Mouse (Mus musculus): ENCODE measurements around the gene Wdr12.

DNA sequence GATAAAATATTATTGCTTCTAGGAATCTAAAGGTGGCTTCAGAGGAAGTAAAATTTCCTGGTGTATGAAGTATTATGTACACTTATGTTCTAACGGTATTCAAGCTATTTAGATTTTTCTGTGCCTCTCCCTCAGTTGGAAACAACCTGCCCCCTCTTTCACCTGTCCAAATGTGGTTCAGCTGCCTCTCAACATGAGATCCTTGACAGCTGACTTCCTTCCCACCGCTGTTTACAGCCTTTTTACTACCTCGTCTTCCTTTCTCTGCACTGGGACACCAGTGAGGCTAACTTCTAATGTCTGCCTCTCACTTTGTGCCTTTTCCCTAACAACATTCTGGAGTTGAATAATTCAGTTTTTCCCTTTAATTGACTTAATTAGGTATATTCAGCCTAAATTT lies 22.9 kb downstream of the Wdr12 start:
- TF ChIP-seq TAL1 (IDR thresholded peaks at IDR 0.05; ENCODE audit: low read length) (no peak), GATA1 (IDR thresholded peaks at IDR 0.05; ENCODE audit: low read length) (no peak)
